Mouse (Mus musculus): ENCODE data around the gene Bcr. TPM values are rescaled to one million over a fixed set of nuclear protein-coding genes. Genes with fewer than 3 reads are reported as not detected.

Bcr gene
- polyA plus RNA-seq, 1 experiment from 2014 or later: 4.7 TPM

DNA sequence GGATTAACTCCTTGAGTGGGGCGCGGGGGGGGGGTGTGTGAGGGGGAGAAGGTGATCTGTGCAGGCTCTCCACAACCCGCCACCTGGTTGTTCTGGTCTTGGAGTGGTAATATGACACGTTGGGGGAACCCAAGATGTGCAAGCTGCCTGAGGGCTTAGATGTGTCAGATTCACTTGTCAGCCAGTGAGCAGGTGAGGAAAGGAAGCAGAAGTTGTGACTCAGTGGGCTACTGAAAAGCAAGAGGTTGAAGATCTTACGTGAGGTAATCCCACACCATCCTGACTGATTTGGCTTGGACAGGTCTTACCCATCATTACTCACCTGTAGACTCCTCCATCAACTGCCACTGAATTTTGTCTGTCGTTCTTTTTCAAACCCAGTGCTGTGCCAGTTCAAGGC, 2.2 kb downstream of the Bcr start:
- no peak for TF ChIP-seq EP300 (optimal IDR thresholded peaks at IDR 0.05)
- no peak for TF ChIP-seq CTCF (IDR thresholded peaks at IDR 0.05; ENCODE audit: low read depth)
- peaks cover 12% of the 10 kb centered on the region; the same call in 1 of the 2 replicates for H3K4me1 ChIP-seq (replicated peaks; ENCODE audit: control insufficient read depth, insufficient read depth)
- no peaks in the 10 kb centered on the region for H3K27me3 ChIP-seq (ENCODE audit: control insufficient read depth, insufficient read depth, low read length)
- peak overlapping the region; percentile 82 for H3K4me3 ChIP-seq (ENCODE audit: low read depth, low read length)
- no peaks in the 10 kb centered on the region for H3K36me3 ChIP-seq (ENCODE audit: control insufficient read depth, insufficient read depth, low read length)
- 33% methylated on average over 6 of the region's 6 CpGs for WGBS
- ATAC-seq (ENCODE audit: low FRiP score, low TSS enrichment) (no peak), DNase-seq (ENCODE audit: low spot score) (no peak)
- H3K27ac ChIP-seq (replicated peaks): no peak overlapping the region
- no peaks in the 10 kb centered on the region for H3K9me3 ChIP-seq (ENCODE audit: control insufficient read depth, low read length)
- no peak overlapping the region for H3K9ac ChIP-seq (ENCODE audit: low read length)
- H3K4me2 ChIP-seq (replicated peaks; ENCODE audit: low read depth): peak overlapping the region; percentile 86

DNA sequence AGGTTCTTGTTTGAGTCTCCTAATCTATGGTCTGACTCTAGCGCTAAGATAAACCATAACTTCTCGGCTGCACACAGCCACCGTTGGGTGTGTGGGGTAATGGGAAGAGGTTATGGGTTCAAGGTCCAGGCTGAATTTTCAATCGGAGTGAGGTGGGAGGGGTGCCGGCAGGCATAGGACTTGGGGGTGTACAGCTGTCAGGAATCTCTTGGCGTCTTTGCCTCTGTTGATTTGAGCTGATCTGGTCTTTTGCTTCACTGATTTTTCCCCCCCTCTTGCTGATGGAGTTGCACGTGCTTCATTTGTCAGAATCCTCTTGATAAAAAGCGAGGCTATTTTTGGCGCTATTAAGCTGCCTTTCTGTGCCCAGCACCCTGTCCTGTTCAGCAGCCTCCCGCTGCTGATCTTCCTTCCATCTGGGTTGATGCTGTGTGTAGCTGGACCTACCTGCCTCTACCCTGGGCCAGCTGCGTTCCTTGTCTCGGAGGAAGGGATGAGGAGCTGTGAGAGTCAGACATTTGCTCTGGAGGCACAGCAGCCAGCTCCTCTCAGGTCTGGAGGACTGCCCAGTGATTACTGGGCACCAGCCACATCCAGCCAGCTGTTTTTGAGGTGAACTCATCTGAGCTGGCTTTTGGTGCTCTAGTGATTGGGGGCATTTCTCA, 3.0 kb downstream of the Bcr start:
- Histone ChIP-seq H3K4me2 (replicated peaks; ENCODE audit: low read depth) (peak overlapping the region; percentile 86), H3K9ac (ENCODE audit: low read length) (peak overlapping the region; percentile 31; the same call in 1 of the 2 replicates), H3K27ac (replicated peaks) (no peak overlapping the region), H3K4me3 (ENCODE audit: low read depth, low read length) (0 out of 2 replicates have a peak overlapping the region, but pooled peaks have one; percentile 13), H3K4me1 (replicated peaks; ENCODE audit: control insufficient read depth, insufficient read depth) (peaks cover 12% of the 10 kb centered on the region; the same call in 1 of the 2 replicates), H3K36me3 (ENCODE audit: control insufficient read depth, insufficient read depth, low read length) (no peaks in the 10 kb centered on the region), H3K27me3 (ENCODE audit: control insufficient read depth, insufficient read depth, low read length) (no peaks in the 10 kb centered on the region), H3K9me3 (ENCODE audit: control insufficient read depth, low read length) (no peaks in the 10 kb centered on the region)
- TF ChIP-seq EP300 (optimal IDR thresholded peaks at IDR 0.05): no peak
- TF ChIP-seq CTCF (IDR thresholded peaks at IDR 0.05; ENCODE audit: low read depth): no peak
- DNase-seq (ENCODE audit: low spot score) (peak; percentile 29), ATAC-seq (ENCODE audit: low FRiP score, low TSS enrichment) (no peak)
- WGBS: 38% methylated on average over 12 of the region's 12 CpGs

DNA sequence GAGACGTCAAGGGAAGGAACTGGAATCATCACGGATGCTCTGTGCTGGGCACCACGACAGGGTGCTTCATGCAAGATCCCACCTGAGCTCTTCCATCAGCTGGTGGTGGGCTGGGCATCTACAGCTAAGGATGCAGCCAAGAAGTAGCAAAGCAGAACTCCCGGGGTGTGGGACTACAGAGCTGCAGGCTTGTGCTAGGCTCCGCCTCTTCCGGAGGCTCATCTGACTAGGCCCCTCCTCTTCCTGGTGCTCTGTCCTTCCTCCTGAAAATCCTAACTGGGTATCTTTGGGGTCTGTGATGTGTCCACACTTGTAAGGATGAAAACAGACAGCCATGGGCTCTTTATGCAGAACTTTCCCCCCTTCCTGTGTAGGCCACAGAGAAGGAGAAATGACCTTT, 5.3 kb downstream of the Bcr start:
- H3K9me3 ChIP-seq (ENCODE audit: control insufficient read depth, low read length): no peaks in the 10 kb centered on the region
- H3K4me2 ChIP-seq (replicated peaks; ENCODE audit: low read depth): no peak overlapping the region
- DNase-seq (ENCODE audit: low spot score) (no peak), ATAC-seq (ENCODE audit: low FRiP score, low TSS enrichment) (no peak)
- no peaks in the 10 kb centered on the region for H3K36me3 ChIP-seq (ENCODE audit: control insufficient read depth, insufficient read depth, low read length)
- H3K9ac ChIP-seq (ENCODE audit: low read length): no peak overlapping the region
- TF ChIP-seq EP300 (optimal IDR thresholded peaks at IDR 0.05): no peak
- no peak for TF ChIP-seq CTCF (IDR thresholded peaks at IDR 0.05; ENCODE audit: low read depth)
- no peaks in the 10 kb centered on the region for H3K27me3 ChIP-seq (ENCODE audit: control insufficient read depth, insufficient read depth, low read length)
- 84% methylated on average over 6 of the region's 6 CpGs for WGBS
- no peak overlapping the region for H3K27ac ChIP-seq (replicated peaks)
- H3K4me1 ChIP-seq (replicated peaks; ENCODE audit: control insufficient read depth, insufficient read depth): peaks cover 12% of the 10 kb centered on the region; the same call in 1 of the 2 replicates
- no peak overlapping the region for H3K4me3 ChIP-seq (ENCODE audit: low read depth, low read length)

DNA sequence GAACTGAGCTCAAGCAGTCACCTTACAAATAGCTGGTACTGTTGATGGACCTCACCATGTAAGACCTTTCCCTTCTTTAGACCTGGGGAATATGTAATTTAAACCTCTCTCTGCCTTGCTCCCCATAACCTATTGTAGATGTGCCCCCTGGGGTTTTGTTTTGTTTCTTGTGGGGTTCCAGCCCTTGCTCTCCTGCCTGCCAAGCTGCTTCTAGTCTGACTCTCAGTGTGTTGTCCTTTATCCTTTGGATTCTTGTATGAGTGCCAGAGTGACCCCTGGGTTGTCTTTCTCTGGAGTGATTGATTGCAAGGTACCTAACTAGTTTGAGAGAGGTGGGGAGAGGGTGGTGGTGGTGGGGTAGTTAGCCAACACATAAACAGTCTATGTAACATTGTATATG, 7.1 kb downstream of the Bcr start:
- H3K9ac ChIP-seq (ENCODE audit: low read length): no peak overlapping the region
- H3K4me1 ChIP-seq (replicated peaks; ENCODE audit: control insufficient read depth, insufficient read depth): peaks cover 5% of the 10 kb centered on the region; the same call in 1 of the 2 replicates

DNA sequence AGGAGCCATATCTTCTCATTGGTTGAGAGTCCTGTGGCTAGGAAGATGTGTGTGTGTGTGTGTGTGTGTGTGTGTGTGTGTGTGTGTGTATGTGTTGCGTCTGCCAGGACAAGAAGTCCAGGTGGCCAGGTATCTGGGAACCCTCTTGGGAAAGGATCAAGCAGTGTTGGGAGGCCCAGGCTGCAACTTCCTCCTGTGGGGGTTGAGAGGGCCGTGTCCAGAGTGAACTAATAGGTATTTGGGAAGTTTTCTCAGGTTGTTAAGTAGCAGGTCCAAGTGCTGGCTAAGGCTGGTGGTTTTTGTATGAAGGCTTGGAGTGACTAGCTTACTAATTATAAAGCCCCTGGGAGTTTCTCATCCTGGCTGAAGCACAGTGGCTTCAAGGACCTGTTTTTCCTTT, 7.7 kb downstream of the Bcr start:
- ATAC-seq (ENCODE audit: low FRiP score, low TSS enrichment) (no peak), DNase-seq (ENCODE audit: low spot score) (no peak)
- no peak overlapping the region for H3K4me3 ChIP-seq (ENCODE audit: low read depth, low read length)
- TF ChIP-seq CTCF (IDR thresholded peaks at IDR 0.05; ENCODE audit: low read depth): no peak
- no peak for TF ChIP-seq EP300 (optimal IDR thresholded peaks at IDR 0.05)
- no peak overlapping the region for H3K27ac ChIP-seq (replicated peaks)
- 24% methylated on average over 2 of the region's 2 CpGs for WGBS
- no peaks in the 10 kb centered on the region for H3K27me3 ChIP-seq (ENCODE audit: control insufficient read depth, insufficient read depth, low read length)
- no peak overlapping the region for H3K4me2 ChIP-seq (replicated peaks; ENCODE audit: low read depth)
- H3K36me3 ChIP-seq (ENCODE audit: control insufficient read depth, insufficient read depth, low read length): no peaks in the 10 kb centered on the region
- H3K4me1 ChIP-seq (replicated peaks; ENCODE audit: control insufficient read depth, insufficient read depth): peaks cover 4% of the 10 kb centered on the region; the same call in 1 of the 2 replicates
- H3K9ac ChIP-seq (ENCODE audit: low read length): no peak overlapping the region
- H3K9me3 ChIP-seq (ENCODE audit: control insufficient read depth, low read length): no peaks in the 10 kb centered on the region

More for the DNA sequence above, 7.1 kb downstream of the Bcr start:
- DNase-seq (ENCODE audit: low spot score) (no peak), ATAC-seq (ENCODE audit: low FRiP score, low TSS enrichment) (no peak)
- H3K36me3 ChIP-seq (ENCODE audit: control insufficient read depth, insufficient read depth, low read length): no peaks in the 10 kb centered on the region
- H3K9me3 ChIP-seq (ENCODE audit: control insufficient read depth, low read length): no peaks in the 10 kb centered on the region
- TF ChIP-seq CTCF (IDR thresholded peaks at IDR 0.05; ENCODE audit: low read depth) (no peak), EP300 (optimal IDR thresholded peaks at IDR 0.05) (no peak)
- no peak overlapping the region for H3K4me2 ChIP-seq (replicated peaks; ENCODE audit: low read depth)
- H3K4me3 ChIP-seq (ENCODE audit: low read depth, low read length): no peak overlapping the region
- H3K27me3 ChIP-seq (ENCODE audit: control insufficient read depth, insufficient read depth, low read length): no peaks in the 10 kb centered on the region
- H3K27ac ChIP-seq (replicated peaks): no peak overlapping the region

DNA sequence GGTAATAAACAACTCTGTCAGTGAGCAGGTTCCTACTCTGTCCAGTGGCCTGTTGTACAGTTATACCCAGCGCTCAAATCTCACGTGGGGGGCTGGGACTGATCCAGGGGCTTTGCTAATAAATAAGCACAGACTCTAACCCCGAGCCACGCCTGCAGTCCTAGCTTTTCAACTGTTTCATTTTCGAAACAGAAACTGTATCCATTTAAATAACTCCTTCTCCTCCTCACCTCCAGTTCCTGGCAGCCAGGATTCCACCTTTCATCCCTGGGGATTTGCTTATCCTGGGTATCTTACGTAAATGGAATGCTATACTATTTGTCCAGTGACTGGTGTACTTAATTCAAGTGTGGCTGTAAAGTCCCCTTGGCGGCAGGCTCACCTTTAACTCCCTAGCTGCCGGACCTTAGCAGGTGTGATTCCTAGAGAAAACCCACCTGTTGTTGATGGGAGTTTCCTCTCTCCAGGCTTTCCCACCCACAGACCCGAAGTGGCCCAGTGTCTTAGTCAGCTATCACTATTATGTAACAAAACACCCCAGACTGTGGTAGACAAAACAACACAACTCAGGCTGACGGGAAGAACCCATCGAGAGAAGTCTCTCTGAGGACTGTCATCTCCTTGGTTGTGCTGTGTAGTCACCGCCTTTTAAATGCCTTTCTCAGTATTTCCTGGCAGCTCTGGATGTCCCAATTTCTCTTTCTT, 8.4 kb downstream of the Bcr start:
- no peaks in the 10 kb centered on the region for H3K36me3 ChIP-seq (ENCODE audit: control insufficient read depth, insufficient read depth, low read length)
- no peak overlapping the region for H3K27ac ChIP-seq (replicated peaks)
- H3K27me3 ChIP-seq (ENCODE audit: control insufficient read depth, insufficient read depth, low read length): no peaks in the 10 kb centered on the region
- H3K4me1 ChIP-seq (replicated peaks; ENCODE audit: control insufficient read depth, insufficient read depth): no peaks in the 10 kb centered on the region; the same call in 1 of the 2 replicates
- DNase-seq (ENCODE audit: low spot score) (peak; percentile 28), ATAC-seq (ENCODE audit: low FRiP score, low TSS enrichment) (peak; percentile 47; the same call in 1 of the 2 replicates)
- no peak for TF ChIP-seq EP300 (optimal IDR thresholded peaks at IDR 0.05)
- no peak for TF ChIP-seq CTCF (IDR thresholded peaks at IDR 0.05; ENCODE audit: low read depth)
- H3K9ac ChIP-seq (ENCODE audit: low read length): no peak overlapping the region
- H3K4me2 ChIP-seq (replicated peaks; ENCODE audit: low read depth): peak overlapping the region; percentile 19; the same call in 1 of the 2 replicates
- H3K4me3 ChIP-seq (ENCODE audit: low read depth, low read length): no peak overlapping the region
- no peaks in the 10 kb centered on the region for H3K9me3 ChIP-seq (ENCODE audit: control insufficient read depth, low read length)
- WGBS: 28% methylated on average over 12 of the region's 12 CpGs

Measured in stomach, postnatal 0 days (tissue).